Mouse (Mus musculus) embryonic facial prominence, embryonic 14.5 days (tissue): ENCODE data around the gene Sema4g. TPM values are rescaled to one million over a fixed set of nuclear protein-coding genes. Genes with fewer than 3 reads are reported as not detected.

Source experiments
- ATAC-seq: fragments of 200-750 bp; cut with Nextera tagmentation; 2 replicates; pipeline ENCODE4 v1.8.0; 2017; ENCODE audit warnings: low read depth, moderate number of reproducible peaks, moderate TSS enrichment
- DNase-seq: peaks from one replicate; pipeline ENCODE4 v3.0.0-alpha.2; 2015; ENCODE audit warnings: low spot score
- H3K27ac ChIP-seq: fragments of 300-500 bp; sonication (generic); replicated peaks from 2 replicates; pipeline ENCODE4 v1.5.1; 2014; ENCODE audit warnings: low read depth, mild to moderate bottlenecking, low read length, moderate library complexity
- H3K27me3 ChIP-seq: fragments of 300-500 bp; sonication (generic); replicated peaks from 2 replicates; pipeline ENCODE4 v1.6.1; 2014; ENCODE audit warnings: low read length; ENCODE audit not compliant: control insufficient read depth, insufficient read depth
- H3K36me3 ChIP-seq: fragments of 300-500 bp; sonication (generic); 2 replicates; pipeline ENCODE4 v1.6.1; 2014; ENCODE audit warnings: low read length, mixed read lengths; ENCODE audit not compliant: control insufficient read depth, insufficient read depth
- H3K4me1 ChIP-seq: fragments of 300-500 bp; sonication (generic); 2 replicates; pipeline ENCODE4 v1.6.1; 2014; ENCODE audit warnings: antibody characterized with exemption, low read length; ENCODE audit not compliant: control insufficient read depth, insufficient read depth
- H3K4me2 ChIP-seq: fragments of 300-500 bp; sonication (generic); 2 replicates; pipeline ENCODE4 v1.6.1; 2014; ENCODE audit warnings: low read depth, mild to moderate bottlenecking, low read length, moderate library complexity, mixed read lengths
- H3K4me3 ChIP-seq: fragments of 300-500 bp; sonication (generic); 2 replicates; pipeline ENCODE4 v1.5.1; 2014; ENCODE audit warnings: low read depth, mild to moderate bottlenecking, low read length
- H3K9ac ChIP-seq: fragments of 300-500 bp; sonication (generic); 2 replicates; pipeline ENCODE4 v1.6.1; 2014; ENCODE audit warnings: low read depth, mild to moderate bottlenecking, low read length, moderate library complexity, mixed read lengths
- H3K9me3 ChIP-seq: fragments of 300-500 bp; sonication (generic); 2 replicates; pipeline ENCODE4 v1.6.1; 2016; ENCODE audit warnings: low read length; ENCODE audit not compliant: control insufficient read depth
- WGBS: fragments of 180-500 bp; shearing (Covaris S2); extraction: QIAGEN DNeasy Blood & Tissue Kit; methylation state at CpG from one replicate; pipeline ENCODE4 v1.1.7; 2014; 5-methylcytosine and 5-hydroxymethylcytosine counted together
- polyA plus RNA-seq: library from polyadenylated mRNA; unstranded; fragments of >200 nt; fragmentation: Nextera tagmentation; extraction: Ambion mirVana; gene quantifications from 2 replicates; pipeline ENCODE4 v1.2.1, GENCODE M21; 2014

Gene Sema4g
- polyA plus RNA-seq, 1 experiment from 2014 or later: 2.9 TPM

GRCm38 (mm10) chr19:44992246-44992645 is 3.3 kb downstream of the Sema4g start:
- no peak for DNase-seq

GRCm38 (mm10) chr19:44992712-44993111 is 3.8 kb downstream of the Sema4g start:
- DNase-seq (no peak), ATAC-seq (no peak)
- Histone ChIP-seq H3K36me3 (peaks cover 11% of the 10 kb centered on the region; the same call in 1 of the 2 replicates), H3K4me2 (no peak overlapping the region), H3K4me3 (no peak overlapping the region), H3K9ac (no peak overlapping the region), H3K9me3 (no peaks in the 10 kb centered on the region), H3K4me1 (peaks cover 14% of the 10 kb centered on the region), H3K27me3 (no peaks in the 10 kb centered on the region), H3K27ac (no peak overlapping the region)
- WGBS: 61% methylated on average over 6 of the region's 7 CpGs

More at GRCm38 (mm10) chr19:44992246-44992645, 3.3 kb downstream of the Sema4g start:
- no peak overlapping the region for H3K9ac ChIP-seq
- no peak overlapping the region for H3K4me3 ChIP-seq
- peaks cover 6% of the 10 kb centered on the region; the same call in 1 of the 2 replicates for H3K36me3 ChIP-seq
- peaks cover 14% of the 10 kb centered on the region for H3K4me1 ChIP-seq
- no peak overlapping the region for H3K4me2 ChIP-seq
- no peaks in the 10 kb centered on the region for H3K9me3 ChIP-seq
- 44% methylated on average over 7 of the region's 7 CpGs for WGBS
- H3K27ac ChIP-seq: no peak overlapping the region
- H3K27me3 ChIP-seq: no peaks in the 10 kb centered on the region
- ATAC-seq: no peak

- Histone ChIP-seq H3K27ac (no peak overlapping the region), H3K4me2 (no peak overlapping the region), H3K9me3 (no peaks in the 10 kb centered on the region), H3K9ac (no peak overlapping the region), H3K27me3 (no peaks in the 10 kb centered on the region), H3K4me1 (no peaks in the 10 kb centered on the region), H3K36me3 (peaks cover 43% of the 10 kb centered on the region), H3K4me3 (no peak overlapping the region)
- DNase-seq: no peak
- WGBS: 85% methylated on average over 9 of the region's 11 CpGs
- ATAC-seq: no peak
Measured at GRCm38 (mm10) chr19:44997786-44998185, 8.9 kb downstream of the Sema4g start.

GRCm38 (mm10) chr19:44999647-45000046 is 10.7 kb downstream of the Sema4g start:
- Histone ChIP-seq H3K36me3 (peaks cover 55% of the 10 kb centered on the region), H3K4me3 (no peak overlapping the region), H3K27me3 (no peaks in the 10 kb centered on the region), H3K4me2 (no peak overlapping the region), H3K9ac (no peak overlapping the region), H3K4me1 (no peaks in the 10 kb centered on the region), H3K27ac (no peak overlapping the region), H3K9me3 (no peaks in the 10 kb centered on the region)
- ATAC-seq: no peak
- no peak for DNase-seq
- WGBS: 85% methylated on average over 8 of the region's 8 CpGs

- Histone ChIP-seq H3K4me3 (no peak overlapping the region), H3K9ac (no peak overlapping the region), H3K27ac (no peak overlapping the region), H3K4me1 (peaks cover 10% of the 10 kb centered on the region), H3K4me2 (no peak overlapping the region), H3K36me3 (peaks cover 55% of the 10 kb centered on the region), H3K9me3 (no peaks in the 10 kb centered on the region), H3K27me3 (no peaks in the 10 kb centered on the region)
- DNase-seq (no peak), ATAC-seq (no peak)
- 77% methylated on average over 2 of the region's 3 CpGs for WGBS
Measured at GRCm38 (mm10) chr19:45002301-45002700, 13.4 kb downstream of the Sema4g start.

GRCm38 (mm10) chr19:45003740-45004516 is 15.0 kb downstream of the Sema4g start:
- H3K4me3 ChIP-seq: no peak overlapping the region
- no peaks in the 10 kb centered on the region for H3K27me3 ChIP-seq
- DNase-seq: no peak
- no peak overlapping the region for H3K4me2 ChIP-seq
- H3K27ac ChIP-seq: no peak overlapping the region
- peaks cover 13% of the 10 kb centered on the region for H3K4me1 ChIP-seq
- H3K9ac ChIP-seq: peak overlapping the region; percentile 2; the same call in 1 of the 2 replicates
- 90% methylated on average over 7 of the region's 7 CpGs for WGBS
- H3K9me3 ChIP-seq: no peaks in the 10 kb centered on the region
- no peak for ATAC-seq
- peaks cover 55% of the 10 kb centered on the region for H3K36me3 ChIP-seq

- peak within 1 kb of the TSS; percentile 75 for H3K27ac ChIP-seq
- peaks cover 13% of the 10 kb centered on the region for H3K4me1 ChIP-seq
- H3K4me3 ChIP-seq: peak within 1 kb of the TSS; percentile 90
- ATAC-seq: no peak
- peaks cover 53% of the 10 kb centered on the region for H3K36me3 ChIP-seq
- WGBS: 13% methylated on average over 16 of the region's 16 CpGs
- peak within 1 kb of the TSS; percentile 82 for H3K9ac ChIP-seq
- H3K9me3 ChIP-seq: no peaks in the 10 kb centered on the region
- no peak for DNase-seq
- H3K27me3 ChIP-seq: no peaks in the 10 kb centered on the region
- peak within 1 kb of the TSS; percentile 95 for H3K4me2 ChIP-seq
Measured at GRCm38 (mm10) chr19:45005444-45005843, 16.5 kb downstream of the Sema4g start, which contains the start of gene Twnk. TSS of gene Twnk (plus strand) at chr19:45005663.

GRCm38 (mm10) chr19:45005957-45006712 is 17.2 kb downstream of the Sema4g start, which contains the start of gene Mrpl43:
TSS of gene Mrpl43 (minus strand) at chr19:45006442.
- under 1% methylated on average over 60 of the region's 82 CpGs for WGBS
- Histone ChIP-seq H3K27me3 (no peaks in the 10 kb centered on the region), H3K36me3 (peaks cover 53% of the 10 kb centered on the region), H3K4me3 (peak within 1 kb of the TSS; percentile 90), H3K27ac (peak within 1 kb of the TSS; percentile 75), H3K9me3 (no peaks in the 10 kb centered on the region), H3K4me1 (peaks cover 13% of the 10 kb centered on the region), H3K9ac (peak within 1 kb of the TSS; percentile 82), H3K4me2 (peak within 1 kb of the TSS; percentile 95)
- ATAC-seq (peak; percentile 93), DNase-seq (peak; percentile 94)
